Mouse (Mus musculus): Measurements from ENCODE around the gene Zkscan5. TPM values are rescaled to one million over a fixed set of nuclear protein-coding genes. Genes with fewer than 3 reads are reported as not detected.
"Not testable (repeated sequence)": the region's sequence is repeated elsewhere in the genome, so short reads cannot be mapped to it uniquely, and the experiment has no call there.

The Zkscan5 gene
- polyA plus RNA-seq, 1 experiment from 2014 or later: 13.6 TPM

DNA sequence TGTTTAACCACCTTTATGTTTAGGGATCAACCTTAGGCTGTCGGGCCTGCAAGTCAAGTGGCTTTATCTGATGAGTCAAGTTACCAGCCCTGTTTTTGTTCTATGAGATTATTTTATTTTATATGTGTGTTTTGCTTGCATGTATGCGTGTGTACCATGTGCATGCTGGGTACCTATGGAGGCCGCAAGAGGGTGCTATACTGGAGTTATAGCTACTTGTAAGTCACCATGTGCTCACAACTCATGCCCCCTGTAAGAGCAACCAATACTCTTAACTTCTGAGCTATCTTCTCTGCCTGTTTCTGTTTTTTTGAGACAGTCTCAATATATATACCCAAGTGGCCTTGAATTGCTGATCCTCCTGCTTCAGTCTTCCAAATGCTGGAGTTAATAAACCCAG is 9.1 kb downstream of the Zkscan5 start:
- WGBS: 91% methylated on average over 3 of the region's 3 CpGs
- Histone ChIP-seq H3K27me3 (no peaks in the 10 kb centered on the region), H3K4me2 (replicated peaks) (no peak overlapping the region), H3K9ac (no peak overlapping the region), H3K4me1 (no peaks in the 10 kb centered on the region), H3K27ac (replicated peaks) (no peak overlapping the region), H3K4me3 (replicated peaks) (no peak overlapping the region), H3K9me3 (replicated peaks) (no peaks in the 10 kb centered on the region), H3K36me3 (peaks cover 74% of the 10 kb centered on the region)
- no peak for ATAC-seq (ENCODE audit: insufficient number of reproducible peaks, low FRiP score, low TSS enrichment, low read depth)

DNA sequence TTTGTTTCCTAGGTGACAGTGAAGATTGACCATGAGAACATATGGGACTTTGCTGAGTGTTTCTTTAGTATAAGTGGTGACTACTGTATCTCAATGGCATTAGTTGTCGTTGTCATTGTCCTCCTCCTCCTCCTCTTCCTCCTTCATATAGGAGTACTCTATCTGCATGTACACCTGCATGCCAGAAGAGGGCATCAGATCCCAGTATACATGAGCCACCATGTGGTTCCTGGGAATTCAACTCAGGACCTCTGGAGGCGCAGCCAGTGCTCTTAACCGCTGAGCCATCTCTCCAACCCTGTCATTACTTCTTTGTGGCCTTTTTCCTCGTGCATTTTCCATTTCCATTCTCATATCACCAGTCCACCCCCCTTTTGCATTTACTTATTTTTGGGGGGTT is 10.3 kb downstream of the Zkscan5 start:
- no peak overlapping the region for H3K9ac ChIP-seq
- H3K4me1 ChIP-seq: no peaks in the 10 kb centered on the region
- no peak overlapping the region for H3K4me2 ChIP-seq (replicated peaks)
- H3K27ac ChIP-seq (replicated peaks): no peak overlapping the region
- H3K4me3 ChIP-seq (replicated peaks): no peak overlapping the region
- H3K9me3 ChIP-seq (replicated peaks): no peaks in the 10 kb centered on the region
- no peaks in the 10 kb centered on the region for H3K27me3 ChIP-seq
- peaks cover 74% of the 10 kb centered on the region for H3K36me3 ChIP-seq
- ATAC-seq (ENCODE audit: insufficient number of reproducible peaks, low FRiP score, low TSS enrichment, low read depth): no peak
- 54% methylated on average over 4 of the region's 4 CpGs for WGBS

DNA sequence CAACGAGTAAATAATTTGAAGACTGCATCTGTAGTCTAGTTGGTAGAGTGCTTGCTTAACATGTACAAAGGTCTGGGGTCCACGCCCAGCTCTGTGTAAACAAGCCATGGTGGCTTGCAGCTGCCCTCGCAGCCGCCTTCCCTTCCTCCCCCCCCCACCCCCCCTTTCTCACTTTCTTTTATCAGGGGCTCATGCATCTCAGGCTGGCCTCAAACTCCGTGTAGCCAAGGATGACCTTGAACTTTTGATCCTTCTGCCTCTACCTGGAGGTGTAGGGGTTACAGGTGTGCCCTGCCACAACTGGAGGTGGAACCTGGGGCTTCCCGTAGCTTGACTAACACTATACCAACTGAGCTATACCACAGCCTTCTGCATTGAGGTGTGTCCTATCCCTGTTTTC is 13.4 kb downstream of the Zkscan5 start:
- Histone ChIP-seq H3K4me1 (no peaks in the 10 kb centered on the region), H3K9me3 (replicated peaks) (no peaks in the 10 kb centered on the region), H3K9ac (no peak overlapping the region), H3K36me3 (peaks cover 67% of the 10 kb centered on the region), H3K27ac (replicated peaks) (no peak overlapping the region), H3K4me3 (replicated peaks) (no peak overlapping the region), H3K4me2 (replicated peaks) (no peak overlapping the region), H3K27me3 (no peaks in the 10 kb centered on the region)
- 91% methylated on average over 6 of the region's 6 CpGs for WGBS
- ATAC-seq (ENCODE audit: insufficient number of reproducible peaks, low FRiP score, low TSS enrichment, low read depth): no peak

DNA sequence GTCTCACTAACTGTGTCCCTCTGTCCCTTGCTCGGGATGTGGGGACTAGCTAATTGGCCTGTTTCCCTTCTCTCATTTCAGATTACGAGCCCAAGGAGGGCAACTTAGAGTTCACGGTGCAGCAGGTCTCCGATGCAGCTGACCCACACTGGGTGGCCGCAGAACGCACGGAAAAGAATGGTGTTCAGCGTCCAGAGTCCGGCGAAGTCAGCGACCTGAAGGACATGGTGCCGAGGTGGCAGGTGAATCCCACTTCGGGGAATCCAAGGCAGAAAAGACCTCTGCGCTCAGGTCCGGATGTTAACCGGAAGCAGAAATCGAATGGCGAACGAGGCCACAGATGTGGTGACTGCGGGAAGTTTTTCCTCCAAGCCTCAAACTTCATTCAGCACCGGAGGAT is 13.8 kb downstream of the Zkscan5 start:
- no peak overlapping the region for H3K9ac ChIP-seq
- ATAC-seq (ENCODE audit: insufficient number of reproducible peaks, low FRiP score, low TSS enrichment, low read depth): no peak
- no peaks in the 10 kb centered on the region for H3K27me3 ChIP-seq
- H3K27ac ChIP-seq (replicated peaks): no peak overlapping the region
- H3K4me2 ChIP-seq (replicated peaks): no peak overlapping the region
- no peaks in the 10 kb centered on the region for H3K4me1 ChIP-seq
- 94% methylated on average over 21 of the region's 21 CpGs for WGBS
- no peaks in the 10 kb centered on the region for H3K9me3 ChIP-seq (replicated peaks)
- no peak overlapping the region for H3K4me3 ChIP-seq (replicated peaks)
- peaks cover 63% of the 10 kb centered on the region for H3K36me3 ChIP-seq

DNA sequence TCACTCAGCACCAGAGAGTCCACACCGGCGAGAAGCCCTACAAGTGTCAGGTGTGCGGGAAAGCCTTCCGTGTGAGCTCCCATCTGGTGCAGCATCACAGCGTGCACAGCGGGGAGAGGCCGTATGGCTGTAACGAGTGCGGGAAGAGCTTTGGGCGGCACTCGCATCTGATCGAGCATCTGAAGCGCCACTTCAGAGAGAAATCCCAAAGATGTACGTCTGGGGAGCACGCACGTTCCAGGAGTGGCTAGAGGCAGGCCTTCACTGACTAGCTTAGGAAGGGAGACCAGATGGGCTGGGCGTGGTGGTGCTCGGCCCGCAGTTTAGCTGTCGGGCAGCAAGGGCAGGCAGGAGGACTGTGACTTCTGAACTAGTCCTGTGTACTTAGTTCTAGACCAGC is 14.3 kb downstream of the Zkscan5 start:
- ATAC-seq (ENCODE audit: insufficient number of reproducible peaks, low FRiP score, low TSS enrichment, low read depth): no peak

DNA sequence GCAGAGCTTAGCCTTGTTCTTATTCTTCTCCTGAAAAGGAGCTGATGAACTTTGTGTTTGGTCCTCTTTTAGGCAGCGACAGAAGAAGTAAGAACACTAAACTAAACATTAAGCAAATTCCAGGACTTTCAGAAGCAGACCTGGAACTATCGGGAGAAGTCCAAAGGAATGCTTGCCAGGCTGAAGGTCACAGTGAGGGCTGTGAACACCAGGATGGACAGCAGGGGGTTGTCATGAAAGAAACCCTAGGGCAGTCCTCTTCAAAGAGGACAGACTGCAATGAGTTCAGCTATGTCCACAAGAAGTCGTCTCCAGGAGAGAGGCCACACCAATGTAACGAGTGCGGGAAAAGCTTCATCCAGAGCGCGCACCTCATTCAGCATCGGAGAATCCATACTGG is 15.6 kb downstream of the Zkscan5 start:
- Histone ChIP-seq H3K27me3 (no peaks in the 10 kb centered on the region), H3K4me2 (replicated peaks) (no peak overlapping the region), H3K4me3 (replicated peaks) (no peak overlapping the region), H3K9ac (no peak overlapping the region), H3K36me3 (peaks cover 47% of the 10 kb centered on the region), H3K4me1 (no peaks in the 10 kb centered on the region), H3K9me3 (replicated peaks) (no peaks in the 10 kb centered on the region), H3K27ac (replicated peaks) (no peak overlapping the region)
- ATAC-seq (ENCODE audit: insufficient number of reproducible peaks, low FRiP score, low TSS enrichment, low read depth): no peak
- 92% methylated on average over 8 of the region's 8 CpGs for WGBS

More for the DNA sequence above, 14.3 kb downstream of the Zkscan5 start:
- Histone ChIP-seq H3K4me3 (replicated peaks) (no peak overlapping the region), H3K9ac (no peak overlapping the region), H3K4me2 (replicated peaks) (no peak overlapping the region), H3K36me3 (peaks cover 58% of the 10 kb centered on the region), H3K27ac (replicated peaks) (no peak overlapping the region), H3K27me3 (no peaks in the 10 kb centered on the region), H3K4me1 (no peaks in the 10 kb centered on the region), H3K9me3 (replicated peaks) (no peaks in the 10 kb centered on the region)
- WGBS: 94% methylated on average over 20 of the region's 20 CpGs

DNA sequence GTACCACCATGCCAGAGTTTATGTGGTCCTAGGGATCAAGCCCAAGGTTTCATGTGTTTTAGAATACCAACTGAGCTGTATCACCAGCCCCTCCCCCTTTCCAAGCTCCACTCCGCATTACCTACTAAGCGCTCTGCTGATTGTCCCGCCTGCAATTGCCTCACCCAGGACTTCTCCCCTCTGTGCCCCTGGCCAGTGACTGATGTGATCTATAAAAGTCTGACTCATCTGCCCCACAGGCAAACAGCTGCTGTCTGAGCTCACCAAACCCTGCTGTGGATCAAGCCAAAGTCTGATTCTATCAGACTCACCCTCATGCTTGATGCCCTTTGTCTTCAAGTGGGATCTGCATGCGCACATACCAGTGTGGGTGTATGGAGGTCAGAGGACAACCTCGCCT is 18.5 kb downstream of the Zkscan5 start:
- Histone ChIP-seq H3K4me2 (replicated peaks) (no peak overlapping the region), H3K9me3 (replicated peaks) (no peaks in the 10 kb centered on the region), H3K4me3 (replicated peaks) (no peak overlapping the region), H3K27me3 (no peaks in the 10 kb centered on the region), H3K36me3 (peaks cover 39% of the 10 kb centered on the region), H3K9ac (no peak overlapping the region), H3K4me1 (no peaks in the 10 kb centered on the region), H3K27ac (replicated peaks) (no peak overlapping the region)
- WGBS: 83% methylated on average over 5 of the region's 5 CpGs
- 0 out of 2 replicates have a peak, but pooled peaks have one; percentile 34 for ATAC-seq (ENCODE audit: insufficient number of reproducible peaks, low FRiP score, low TSS enrichment, low read depth)

DNA sequence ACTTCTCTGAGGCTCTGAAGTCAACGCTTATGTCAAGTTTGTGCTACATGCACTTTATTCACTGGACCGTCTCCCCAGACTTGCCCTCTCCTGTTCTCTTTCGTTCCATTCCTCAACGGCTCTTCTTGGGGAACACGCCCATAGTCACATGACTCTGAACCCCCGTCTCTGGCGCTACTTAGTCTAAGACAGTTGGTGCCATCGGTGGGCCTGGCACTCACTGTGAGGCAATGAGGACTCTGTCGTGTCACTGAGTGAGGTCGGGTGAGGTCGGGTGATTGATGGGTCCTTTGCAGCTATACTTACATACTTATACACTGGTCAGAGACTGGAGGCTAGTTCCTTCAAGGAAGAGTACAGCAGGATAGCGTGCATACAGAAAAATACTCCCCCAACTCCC is 19.0 kb downstream of the Zkscan5 start:
- no peaks in the 10 kb centered on the region for H3K4me1 ChIP-seq
- H3K27me3 ChIP-seq: no peaks in the 10 kb centered on the region
- no peak overlapping the region for H3K9ac ChIP-seq
- ATAC-seq (ENCODE audit: insufficient number of reproducible peaks, low FRiP score, low TSS enrichment, low read depth): no peak
- no peak overlapping the region for H3K4me3 ChIP-seq (replicated peaks)
- 81% methylated on average over 12 of the region's 12 CpGs for WGBS
- peaks cover 33% of the 10 kb centered on the region for H3K36me3 ChIP-seq
- H3K4me2 ChIP-seq (replicated peaks): no peak overlapping the region
- no peak overlapping the region for H3K27ac ChIP-seq (replicated peaks)
- no peaks in the 10 kb centered on the region for H3K9me3 ChIP-seq (replicated peaks)

DNA sequence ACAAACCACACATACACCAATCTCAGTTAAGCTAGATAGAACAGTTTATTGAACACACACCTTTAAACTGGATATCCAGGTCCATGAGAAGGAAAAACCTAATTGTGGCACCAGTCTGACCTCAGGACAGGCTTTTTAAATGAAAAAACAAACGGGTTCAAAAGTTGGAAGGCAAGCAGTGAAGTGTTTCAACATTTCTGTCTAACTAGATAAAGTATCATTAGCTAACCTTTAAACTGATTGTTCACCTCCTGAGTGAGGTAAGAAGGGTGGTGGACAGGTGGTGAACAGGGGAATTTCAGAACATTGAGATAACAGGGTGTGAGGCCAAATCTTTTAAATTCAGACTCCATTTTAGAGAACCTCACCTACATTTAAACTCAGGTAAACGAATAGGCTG is 22.1 kb downstream of the Zkscan5 start:
- 55% methylated on average over 2 of the region's 2 CpGs for WGBS
- Histone ChIP-seq H3K27me3 (no peaks in the 10 kb centered on the region), H3K9me3 (replicated peaks) (no peaks in the 10 kb centered on the region), H3K4me2 (replicated peaks) (no peak overlapping the region), H3K9ac (no peak overlapping the region), H3K4me3 (replicated peaks) (no peak overlapping the region), H3K36me3 (peaks cover 6% of the 10 kb centered on the region), H3K4me1 (0 out of 2 replicates have a peak, but pooled peaks cover 6% of the 10 kb centered on the region), H3K27ac (replicated peaks) (no peak overlapping the region)
- ATAC-seq (ENCODE audit: insufficient number of reproducible peaks, low FRiP score, low TSS enrichment, low read depth): no peak

DNA sequence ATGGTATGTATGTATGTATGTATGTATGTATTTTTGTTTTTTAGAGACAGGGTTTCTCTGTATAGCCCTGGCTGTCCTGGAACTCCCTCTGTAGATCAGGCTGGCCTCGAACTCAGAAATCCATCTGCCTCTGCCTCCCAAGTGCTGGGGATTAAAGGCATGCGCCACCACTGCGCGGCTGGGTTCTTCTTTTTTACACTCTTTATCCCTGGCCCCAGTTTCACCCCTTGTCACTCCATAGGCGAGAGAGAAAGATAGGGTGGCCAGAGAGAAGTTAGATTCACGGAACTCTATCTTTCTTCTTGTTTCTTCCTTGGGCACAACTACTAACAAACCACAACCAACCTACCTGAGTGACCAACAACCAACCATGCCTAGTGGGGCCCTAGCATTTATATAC is 24.9 kb downstream of the Zkscan5 start:
- not testable (repeated sequence) for H3K4me3 ChIP-seq (replicated peaks); H3K27ac ChIP-seq (replicated peaks); H3K27me3 ChIP-seq; H3K9ac ChIP-seq; H3K9me3 ChIP-seq (replicated peaks); H3K4me2 ChIP-seq (replicated peaks); ATAC-seq (ENCODE audit: insufficient number of reproducible peaks, low FRiP score, low TSS enrichment, low read depth)
- WGBS: 87% methylated on average over 6 of the region's 6 CpGs
- peaks cover 13% of the 10 kb centered on the region for H3K4me1 ChIP-seq
- peaks cover 10% of the 10 kb centered on the region for H3K36me3 ChIP-seq

DNA sequence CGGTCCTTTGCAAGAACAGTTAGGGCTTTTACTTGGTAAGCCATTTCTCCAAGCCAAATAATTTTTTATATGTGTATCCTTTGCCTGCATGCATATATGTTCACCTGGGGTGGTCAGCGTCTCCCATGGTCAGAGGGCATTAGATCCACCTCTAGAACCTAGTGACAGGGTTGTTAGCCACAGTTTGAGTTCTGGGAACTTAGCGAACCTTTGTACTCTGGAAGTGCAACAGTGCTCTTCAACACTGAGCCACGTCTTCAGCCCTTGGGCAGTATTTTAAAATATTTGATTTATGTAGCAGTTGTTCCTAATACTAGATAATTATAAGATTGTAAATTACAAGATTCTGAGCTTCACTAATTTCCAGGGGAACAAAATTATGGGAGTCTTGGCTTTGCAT is 26.3 kb downstream of the Zkscan5 start:
- ATAC-seq (ENCODE audit: insufficient number of reproducible peaks, low FRiP score, low TSS enrichment, low read depth): no peak
- Histone ChIP-seq H3K4me1 (peaks cover 13% of the 10 kb centered on the region), H3K9ac (no peak overlapping the region), H3K4me3 (replicated peaks) (peak overlapping the region; percentile 97; the same call in 1 of the 2 replicates), H3K4me2 (replicated peaks) (peak overlapping the region; percentile 74; the same call in 1 of the 2 replicates), H3K27me3 (no peaks in the 10 kb centered on the region), H3K27ac (replicated peaks) (no peak overlapping the region), H3K9me3 (replicated peaks) (no peaks in the 10 kb centered on the region), H3K36me3 (peaks cover 24% of the 10 kb centered on the region)
- WGBS: 80% methylated on average over 4 of the region's 4 CpGs

DNA sequence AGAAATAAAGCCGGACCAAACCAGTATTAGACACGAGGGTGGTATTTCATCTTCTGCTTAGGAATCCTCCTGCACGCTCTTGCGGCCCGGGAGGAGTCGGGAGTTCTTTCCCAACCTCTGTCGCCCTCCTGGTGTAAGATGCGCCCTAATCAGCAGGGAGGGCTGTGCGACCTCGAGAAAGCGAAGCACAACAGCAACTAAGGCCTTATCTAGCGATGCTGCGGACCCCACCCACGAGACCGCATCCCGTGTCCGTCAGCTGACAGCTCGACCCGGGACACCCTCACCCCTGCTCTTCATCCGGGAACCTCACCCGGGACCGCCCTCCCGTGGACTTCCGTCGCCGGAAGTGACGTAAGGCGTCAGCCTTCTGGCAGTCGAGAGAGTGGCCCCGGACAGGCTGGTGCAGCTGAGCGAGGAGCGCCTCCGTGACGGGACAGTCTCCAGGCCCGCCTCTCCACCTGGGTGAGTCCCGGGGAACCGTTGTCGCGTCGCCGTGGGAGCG is 27.1 kb downstream of the Zkscan5 start, which contains the start of gene Zfp655:
Zfp655 (plus strand) TSS at position 349 of the 505 bp plus-strand sequence.
- H3K27me3 ChIP-seq: no peaks in the 10 kb centered on the region
- ATAC-seq (ENCODE audit: insufficient number of reproducible peaks, low FRiP score, low TSS enrichment, low read depth): peak; percentile 98
- peak within 1 kb of the TSS; percentile 89 for H3K27ac ChIP-seq (replicated peaks)
- H3K4me3 ChIP-seq (replicated peaks): peak within 1 kb of the TSS; percentile 97
- under 1% methylated on average over 42 of the region's 42 CpGs for WGBS
- H3K4me2 ChIP-seq (replicated peaks): peak within 1 kb of the TSS; percentile 74
- no peaks in the 10 kb centered on the region for H3K9me3 ChIP-seq (replicated peaks)
- peaks cover 30% of the 10 kb centered on the region for H3K36me3 ChIP-seq
- peak within 1 kb of the TSS; percentile 98 for H3K9ac ChIP-seq
- H3K4me1 ChIP-seq: peaks cover 13% of the 10 kb centered on the region
